Mouse (Mus musculus) natural killer cell, adult 2 months (primary cell): ENCODE measurements around the gene Wnt3.

Experiments used
- DNase-seq, 2 experiments: peaks; one replicate each; pipeline ENCODE4 v3.0.0; 2022; ENCODE audit warnings: low spot score in 2 of 2

Wnt3 gene

GRCm38 (mm10) chr11:103772505-103773386 is 1.2 kb upstream of the Wnt3 start:
- DNase-seq: no peak

GRCm38 (mm10) chr11:103774228-103774530 is 229 bp downstream of the Wnt3 start:
- DNase-seq: no peak

GRCm38 (mm10) chr11:103780152-103780551 is 6.2 kb downstream of the Wnt3 start:
- no peak for DNase-seq

- no peak for DNase-seq
Observed at GRCm38 (mm10) chr11:103789951-103790350, 16.0 kb downstream of the Wnt3 start.

- DNase-seq: no peak
Observed at GRCm38 (mm10) chr11:103801128-103801527, 27.2 kb downstream of the Wnt3 start.

- no peak for DNase-seq
Observed at GRCm38 (mm10) chr11:103804126-103804525, 30.2 kb downstream of the Wnt3 start.

GRCm38 (mm10) chr11:103804804-103805203 is 30.9 kb downstream of the Wnt3 start:
- DNase-seq: no peak

GRCm38 (mm10) chr11:103807966-103808365 is 34.0 kb downstream of the Wnt3 start:
- DNase-seq: no peak

- no peak for DNase-seq
Observed at GRCm38 (mm10) chr11:103808771-103809610, 35.0 kb downstream of the Wnt3 start.

- no peak for DNase-seq
Observed at GRCm38 (mm10) chr11:103809611-103810598, 36.0 kb downstream of the Wnt3 start.

- DNase-seq: no peak
Observed at GRCm38 (mm10) chr11:103810631-103811030, 36.7 kb downstream of the Wnt3 start.

GRCm38 (mm10) chr11:103811246-103811645 is 37.3 kb downstream of the Wnt3 start:
- no peak for DNase-seq

- DNase-seq: no peak
Observed at GRCm38 (mm10) chr11:103814808-103815207, 40.9 kb downstream of the Wnt3 start.

- no peak for DNase-seq
Observed at GRCm38 (mm10) chr11:103815986-103816385, 42.0 kb downstream of the Wnt3 start.

- no peak for DNase-seq
Observed at GRCm38 (mm10) chr11:103816719-103817118, 42.8 kb downstream of the Wnt3 start.

- no peak for DNase-seq
Observed at GRCm38 (mm10) chr11:103827201-103827600, 53.3 kb downstream of the Wnt3 start.

GRCm38 (mm10) chr11:103828866-103829265 is 54.9 kb downstream of the Wnt3 start:
- no peak for DNase-seq

- no peak for DNase-seq
Observed at GRCm38 (mm10) chr11:103829956-103830355, 56.0 kb downstream of the Wnt3 start.

- DNase-seq: no peak
Observed at GRCm38 (mm10) chr11:103830476-103830875, 56.5 kb downstream of the Wnt3 start.

- no peak for DNase-seq
Observed at GRCm38 (mm10) chr11:103831766-103832165, 57.8 kb downstream of the Wnt3 start.

- DNase-seq: no peak
Observed at GRCm38 (mm10) chr11:103832331-103832730, 58.4 kb downstream of the Wnt3 start.

- DNase-seq: no peak
Observed at GRCm38 (mm10) chr11:103838955-103839354, 65.0 kb downstream of the Wnt3 start.
